ENCODE assay signal across 7 mouse cellular contexts in genomic region chr2:170418748-170419147, GRCm38 (mm10). TPM values are rescaled to one million over a fixed set of nuclear protein-coding genes. Genes with fewer than 3 reads are reported as not detected.
A peak's percentile ranks its signal among the peaks of the same experiment; 100 is the strongest.
DNase-seq lines count a peak whose midpoint lies in the region; ATAC-seq and TF ChIP-seq lines count a peak whose summit lies in the region.

No protein-coding gene starts in this region.

- ATAC-seq in megakaryocyte, adult 5-6 weeks (ENCODE audit: poor library complexity, severe bottlenecking): peak; percentile 35; the same call in 1 of the 2 replicates
- ATAC-seq in erythroblast, adult 5-6 weeks (replicated peaks; ENCODE audit: low FRiP score, poor library complexity, severe bottlenecking): no peak

- peak; percentile 47 for DNase-seq in heart, postnatal 4 days
- DNase-seq in heart, adult 9 months (ENCODE audit: low spot score in 2 of 2): no peak
- DNase-seq in right cerebral cortex, postnatal 14 days: peak; percentile 58
- no peak for DNase-seq in right cerebral cortex, postnatal 36 days (ENCODE audit: low spot score in 2 of 2)
- peak; percentile 47 for DNase-seq in brain, embryonic 14.5 days (ENCODE audit: low read depth)

- TF ChIP-seq POLR2A in brain, embryonic 14.5 days (IDR thresholded peaks at IDR 0.05; ENCODE audit: borderline replicate concordance, extremely low read depth, insufficient read depth, insufficient read length, poor library complexity, severe bottlenecking): no peak

- peak; percentile 51; the same call in 1 of the 2 replicates for TF ChIP-seq CTCF in brain, embryonic 14.5 days (IDR thresholded peaks at IDR 0.05; ENCODE audit: borderline replicate concordance, extremely low read depth, insufficient read depth, insufficient read length)

RNA-seq across cellular contexts. Expression of gene Bcas1, which starts 8.9 kb away (rescaled TPM):
- total RNA-seq in heart, postnatal 4 days (2021): under 1 TPM; 0.24 to 0.97 TPM
- 3.7 and 9.4 TPM in 2 replicates for polyA plus RNA-seq in brain, embryonic 14.5 days (2012; rRNA removed)
- 0.27 TPM in 1 of 2 replicates, not detected in the other for total RNA-seq in megakaryocyte, adult 5-6 weeks (2015)
- total RNA-seq in megakaryocyte, adult 5-6 weeks (2017): not detected in 2 replicates
- total RNA-seq in erythroblast, adult 5-6 weeks (2015; ENCODE audit: low replicate concordance): 1.3 TPM in 1 of 2 replicates, not detected in the other
- 1.3 TPM in 1 of 2 replicates, not detected in the other for total RNA-seq in erythroblast, adult 5-6 weeks (2017; ENCODE audit: low replicate concordance)

Comparison
In these comparisons a context has a peak if more than half of its experiments do, and no peak if none do; other contexts are left out.
1. DNase-seq: peak in heart, postnatal 4 days (single experiment), right cerebral cortex, postnatal 14 days (single experiment) and brain, embryonic 14.5 days (single experiment); none in heart, adult 9 months (0 of 2) and right cerebral cortex, postnatal 36 days (0 of 2).